ENCODE assay signal across 22 mouse cellular contexts in genomic region chr4:125415308-125415707, GRCm38 (mm10).
DNase-seq lines count a peak whose midpoint lies in the region; ATAC-seq and TF ChIP-seq lines count a peak whose summit lies in the region.
"Had no signal": no experiment of that assay in that cellular context is flagged by ENCODE, and none has a peak within 500 bp of the region (broad histone marks: within the 10 kb centered on the region; RNA-seq: fewer than 3 reads in every experiment).

No protein-coding gene starts in this region.

- peaks cover 7% of the 10 kb centered on the region; the same call in 1 of the 2 replicates for H3K27me3 ChIP-seq in midbrain, embryonic 11.5 days (ENCODE audit: control insufficient read depth, insufficient read depth, low read length)
- H3K27me3 ChIP-seq in midbrain, postnatal 0 days (ENCODE audit: insufficient read depth, low read length): no peaks in the 10 kb centered on the region
- H3K27me3 ChIP-seq: CH12.LX; embryonic facial prominence, embryonic 15.5 days had no signal

- H3K9me3 ChIP-seq in midbrain, embryonic 11.5 days (ENCODE audit: control insufficient read depth, low read length): no peaks in the 10 kb centered on the region
- no peaks in the 10 kb centered on the region for H3K9me3 ChIP-seq in midbrain, postnatal 0 days (ENCODE audit: low read length)
- H3K9me3 ChIP-seq: embryonic facial prominence, embryonic 13.5 days; embryonic facial prominence, embryonic 15.5 days; forebrain, embryonic 10.5 days; forebrain, embryonic 12.5 days had no signal

- no peak overlapping the region for H3K27ac ChIP-seq in midbrain, embryonic 11.5 days (ENCODE audit: low read depth, low read length)
- no peak overlapping the region for H3K27ac ChIP-seq in midbrain, postnatal 0 days (ENCODE audit: low read depth, low read length)
- H3K27ac ChIP-seq: embryonic facial prominence, embryonic 13.5 days; embryonic facial prominence, embryonic 15.5 days; forebrain, embryonic 10.5 days; forebrain, embryonic 12.5 days had no signal

- no peak for TF ChIP-seq CTCF in midbrain, postnatal 0 days (IDR thresholded peaks at IDR 0.05)

- peak; percentile 82 for DNase-seq in midbrain, embryonic 11.5 days (ENCODE audit: low spot score, missing footprints)
- DNase-seq in midbrain, postnatal 0 days (ENCODE audit: low spot score): no peak
- DNase-seq in ES-CJ7 (ENCODE audit: low read depth, low spot score) (peak; percentile 50), ZHBTc4 (ENCODE audit: low read depth, low spot score) (peak; percentile 76)
- no peak for DNase-seq in embryo, embryonic 10.5 days (ENCODE audit: low spot score)
- DNase-seq: adrenal gland, adult 2 months; adrenal gland, postnatal 10 days; adrenal gland, postnatal 25 days; B cell, adult 2 months; cerebellum, adult 11 months; cerebellum, adult 18-20 months; cerebellum, adult 9-10 months; cerebellum, postnatal 10 days; cerebellum, postnatal 25 days; embryo, embryonic 11 days had no signal

- H3K4me3 ChIP-seq in midbrain, embryonic 11.5 days (ENCODE audit: low read depth, low read length): no peak overlapping the region
- H3K4me3 ChIP-seq in midbrain, postnatal 0 days (ENCODE audit: low read depth, low read length): no peak overlapping the region
- H3K4me3 ChIP-seq: embryonic facial prominence, embryonic 13.5 days; embryonic facial prominence, embryonic 15.5 days; erythroblast, embryonic 14.5 days; forebrain, embryonic 10.5 days; forebrain, embryonic 12.5 days had no signal

- WGBS in midbrain, embryonic 11.5 days: 19% methylated on average over 11 of the region's 11 CpGs
- 25% methylated on average over 11 of the region's 11 CpGs for WGBS in midbrain, postnatal 0 days

- no peak for ATAC-seq in midbrain, embryonic 11.5 days (ENCODE audit: low FRiP score)
- ATAC-seq in midbrain, postnatal 0 days (ENCODE audit: low FRiP score): no peak
- ATAC-seq: CD4-positive, CD25-positive, alpha-beta regulatory T cell, adult 4 months had no signal

- peaks cover 16% of the 10 kb centered on the region for H3K4me1 ChIP-seq in midbrain, embryonic 11.5 days (ENCODE audit: control insufficient read depth, insufficient read depth, low read length)
- H3K4me1 ChIP-seq in midbrain, postnatal 0 days (ENCODE audit: insufficient read depth, low read length): 0 out of 2 replicates have a peak, but pooled peaks cover 4% of the 10 kb centered on the region
- H3K4me1 ChIP-seq: embryonic facial prominence, embryonic 15.5 days had no signal

- H3K9ac ChIP-seq in midbrain, embryonic 11.5 days (ENCODE audit: low read length): no peak overlapping the region
- H3K9ac ChIP-seq in midbrain, postnatal 0 days (replicated peaks; ENCODE audit: low read length, poor library complexity, severe bottlenecking): no peak overlapping the region
- H3K9ac ChIP-seq: embryonic facial prominence, embryonic 13.5 days; embryonic facial prominence, embryonic 15.5 days; forebrain, embryonic 12.5 days had no signal

- no peaks in the 10 kb centered on the region for H3K36me3 ChIP-seq in midbrain, embryonic 11.5 days (ENCODE audit: control insufficient read depth, insufficient read depth, low read length)
- no peaks in the 10 kb centered on the region for H3K36me3 ChIP-seq in midbrain, postnatal 0 days (ENCODE audit: insufficient read depth, low read length)
- H3K36me3 ChIP-seq: embryonic facial prominence, embryonic 13.5 days; embryonic facial prominence, embryonic 15.5 days; forebrain, embryonic 10.5 days; forebrain, embryonic 12.5 days had no signal

- H3K4me2 ChIP-seq in midbrain, embryonic 11.5 days: no peak overlapping the region
- no peak overlapping the region for H3K4me2 ChIP-seq in midbrain, postnatal 0 days (ENCODE audit: low read depth, low read length, poor library complexity, severe bottlenecking)
- H3K4me2 ChIP-seq: embryonic facial prominence, embryonic 13.5 days; embryonic facial prominence, embryonic 15.5 days; forebrain, embryonic 12.5 days had no signal

Comparison
In these comparisons a context has a peak if more than half of its experiments do, and no peak if none do; other contexts are left out.
1. DNase-seq: peak in midbrain, embryonic 11.5 days (single experiment), ES-CJ7 (single experiment) and ZHBTc4 (single experiment); none in midbrain, postnatal 0 days (single experiment) and embryo, embryonic 10.5 days (single experiment).